Mouse (Mus musculus) urinary bladder, postnatal 0 days (tissue): ENCODE results near the gene Cer1. TPM values are rescaled to one million over a fixed set of nuclear protein-coding genes. Genes with fewer than 3 reads are reported as not detected.

Source experiments
- polyA plus RNA-seq: library from polyadenylated mRNA; unstranded; fragments of >200 nt; fragmentation: Nextera tagmentation; extraction: Ambion mirVana; gene quantifications from 2 replicates; pipeline ENCODE4 v1.2.1, GENCODE M21; 2015

Gene Cer1
- not detected in 2 replicates for polyA plus RNA-seq

GRCm38 (mm10) chr4:82884636-82885534 is at the start of gene Cer1:
TSS of gene Cer1 (minus strand) at chr4:82885148.

GRCm38 (mm10) chr4:82859131-82860125 is 25.5 kb downstream of the Cer1 start, which contains the start of gene Zdhhc21:
TSS of gene Zdhhc21 (minus strand) at chr4:82859958.

Other genes with a start within 250 kb of the Cer1 start
- gene Nfib, start 179.4 kb downstream of the Cer1 start, polyA plus RNA-seq, result 35.8 and 38.4 TPM in 2 replicates
- 5.1 and 8.6 TPM in 2 replicates for gene Zdhhc21, start 25.2 kb downstream of the Cer1 start, polyA plus RNA-seq
- gene Frem1, start 167.2 kb upstream of the Cer1 start, polyA plus RNA-seq, result 4.3 and 4.6 TPM in 2 replicates